Mouse (Mus musculus) inflammation-experienced regulatory T-cells, adult 6 months (primary cell): Measurements from ENCODE around the gene Eif3i. TPM values are rescaled to one million over a fixed set of nuclear protein-coding genes. Genes with fewer than 3 reads are reported as not detected.
"Not testable (repeated sequence)": the region's sequence is repeated elsewhere in the genome, so short reads cannot be mapped to it uniquely, and the experiment has no call there.

Experiments
- ATAC-seq: one replicate; pipeline ENCODE4 v1.8.0; 2017
- polyA plus RNA-seq, 3 experiments: library from polyadenylated mRNA; unstranded; fragments of 100-300 nt; shearing (Covaris generic); gene quantifications; one replicate each; pipeline ENCODE4 v1.2.1; 2017

Gene Eif3i
- polyA plus RNA-seq, 3 experiments from 2014 or later: 335 to 403 (median 335) TPM

DNA sequence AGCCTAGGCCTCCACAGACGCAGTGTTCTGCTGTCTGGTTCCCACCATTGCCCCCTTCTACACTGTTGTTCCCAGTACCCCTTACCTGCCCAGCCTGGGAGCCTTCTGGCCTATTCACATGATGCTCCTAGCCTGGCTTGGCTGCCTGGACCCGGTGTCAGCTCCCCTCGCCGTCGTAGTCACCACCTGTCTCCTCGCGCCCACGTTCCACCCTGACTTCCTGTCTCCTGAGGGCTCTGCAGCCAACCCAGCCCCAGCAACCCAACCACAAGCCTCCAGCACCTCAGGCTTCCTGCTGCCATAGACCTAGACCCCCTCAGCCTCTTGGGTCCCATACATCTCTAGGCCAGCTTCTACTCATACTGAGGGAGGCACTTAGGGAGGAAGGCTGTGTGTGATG is 27.0 kb downstream of the Eif3i start, which contains the start of gene Lck:
Gene Lck, minus strand, starts transcription at position 212 of the 400 bp plus-strand sequence.
- ATAC-seq: peak; percentile 60

DNA sequence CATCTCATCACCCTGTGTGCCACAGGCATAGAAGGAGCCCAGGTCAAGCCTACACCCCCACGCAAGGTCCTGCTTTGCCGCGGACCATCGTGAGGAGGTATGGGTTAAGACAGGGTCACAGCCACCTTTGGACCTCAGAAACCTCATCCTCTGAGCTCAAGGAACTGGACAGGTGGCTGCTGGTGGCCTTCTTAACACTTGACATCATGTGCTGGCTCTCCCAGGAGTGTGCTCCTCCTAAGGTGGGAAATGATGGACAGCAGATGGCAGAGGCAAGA is 27.4 kb downstream of the Eif3i start:
- no peak for ATAC-seq

DNA sequence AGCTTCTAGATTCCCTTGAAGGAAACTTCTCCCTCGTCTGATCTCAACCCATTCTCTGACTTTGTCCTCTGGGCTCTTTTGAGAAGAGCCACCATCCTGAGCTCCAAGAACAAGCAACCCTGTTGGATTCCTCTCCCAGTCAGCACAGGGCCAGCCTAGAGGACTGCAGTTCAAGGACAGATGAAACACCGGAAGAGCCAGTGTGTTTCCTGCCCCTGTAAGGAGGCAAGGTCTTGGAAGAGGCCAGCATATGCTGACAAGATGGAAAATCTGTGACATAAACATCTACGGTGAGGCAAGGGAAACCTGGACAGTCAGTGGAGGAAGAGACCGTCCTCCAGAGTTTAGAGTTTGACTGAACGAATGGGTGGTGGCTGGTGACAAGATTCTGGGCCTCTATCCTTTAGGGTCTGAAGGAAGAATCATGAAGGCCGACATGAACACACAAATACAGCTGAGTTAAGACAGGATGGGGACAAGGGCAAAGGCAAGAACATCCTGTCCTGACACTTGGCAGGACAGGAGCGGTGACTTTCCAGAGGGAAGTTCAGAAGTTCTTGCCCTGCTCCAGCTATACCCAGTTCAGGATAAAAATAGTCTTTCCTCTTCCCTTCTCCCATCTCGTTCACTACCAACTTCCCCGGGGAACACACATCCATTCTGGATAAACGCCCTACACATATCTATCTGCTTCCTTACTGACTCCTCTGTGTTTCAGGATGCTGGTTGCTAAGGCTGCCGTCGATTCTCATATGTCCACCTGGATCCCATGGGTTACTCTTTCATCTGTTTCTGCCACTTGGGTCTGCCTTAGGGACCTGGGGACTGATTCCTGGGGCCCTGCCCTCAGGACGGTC is 28.0 kb downstream of the Eif3i start:
- peak; percentile 8 for ATAC-seq

DNA sequence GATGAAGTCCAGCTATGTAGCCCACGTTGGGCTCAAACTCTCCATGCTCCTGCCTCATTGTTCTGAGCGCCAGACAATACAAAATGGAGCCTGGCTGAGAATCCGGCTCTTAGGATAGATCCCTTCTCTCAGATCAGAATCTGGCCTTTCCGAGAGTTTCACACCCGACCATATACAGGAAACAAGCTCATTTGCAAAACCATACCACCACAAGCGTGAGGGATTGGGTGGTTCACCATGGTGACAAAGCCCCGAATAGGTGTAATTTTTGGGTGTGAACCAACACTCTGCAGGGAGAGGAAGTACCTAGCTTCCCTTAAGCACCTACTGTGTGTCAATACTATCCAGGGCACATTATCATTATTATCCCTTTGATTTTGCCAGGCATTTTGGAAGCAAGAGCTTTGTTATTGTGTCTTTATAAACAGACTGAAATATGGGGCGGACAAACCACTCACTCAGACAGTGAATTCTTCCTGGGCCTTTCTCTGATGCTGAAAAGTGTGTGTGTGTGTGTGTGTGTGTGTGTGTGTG is 28.8 kb downstream of the Eif3i start:
- ATAC-seq: peak; percentile 1

DNA sequence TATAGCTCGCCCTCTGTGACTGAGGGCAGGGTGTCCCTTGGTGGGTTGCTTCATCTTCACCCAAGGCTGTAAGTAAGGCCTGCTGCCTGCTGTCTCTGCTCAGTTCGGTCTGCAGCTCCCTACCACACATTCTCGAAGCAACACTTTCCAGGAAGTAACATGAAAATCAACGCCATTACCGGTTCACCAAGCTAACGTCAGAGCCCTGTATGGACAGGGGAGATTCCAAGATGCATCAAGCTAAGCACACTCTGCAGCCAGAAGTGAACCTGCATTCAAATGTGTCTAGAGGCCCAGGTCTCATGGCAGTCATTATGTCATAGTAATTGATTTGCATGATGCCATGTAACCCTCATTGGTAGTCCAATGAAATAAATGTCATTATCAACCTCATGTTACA is 30.4 kb downstream of the Eif3i start:
- ATAC-seq: peak; percentile 49

DNA sequence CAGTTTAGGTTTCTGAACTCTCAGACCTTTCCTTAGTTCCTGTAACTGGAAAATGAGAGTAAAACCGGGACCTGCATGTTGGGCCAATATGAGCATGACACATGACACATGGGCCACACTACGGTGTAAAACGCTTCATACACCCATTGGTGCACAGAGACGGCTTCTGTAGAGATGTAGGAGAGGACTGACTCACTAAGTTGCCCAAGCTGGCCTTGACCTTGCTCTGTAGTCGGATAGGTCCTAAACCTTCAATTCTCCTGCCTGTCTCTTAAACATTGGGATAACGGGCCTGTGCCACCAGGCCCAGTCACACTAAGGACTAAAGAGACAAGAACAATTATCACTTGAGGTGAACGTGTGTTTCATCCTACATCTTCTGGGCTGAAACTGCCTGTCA is 32.1 kb downstream of the Eif3i start:
- ATAC-seq: no peak

DNA sequence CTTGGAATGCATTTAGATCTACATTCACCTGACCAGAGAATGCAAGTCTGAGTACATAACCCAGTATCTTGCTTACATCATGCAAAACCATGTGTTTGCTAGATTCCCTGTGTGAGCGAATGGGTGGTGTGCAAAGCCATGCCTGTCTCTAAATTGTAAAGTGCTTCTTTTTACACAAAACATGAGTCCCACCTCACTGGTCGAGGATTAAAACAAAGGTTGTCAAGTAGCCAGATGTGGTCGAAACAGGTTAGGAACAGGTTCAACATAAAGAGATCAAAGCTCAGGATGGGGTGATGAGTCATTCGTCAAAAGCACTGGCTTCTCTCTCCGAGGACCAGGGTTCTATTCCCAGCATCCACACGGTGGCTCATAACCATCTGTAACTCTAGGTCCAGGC is 35.3 kb downstream of the Eif3i start:
- peak; percentile 62 for ATAC-seq

DNA sequence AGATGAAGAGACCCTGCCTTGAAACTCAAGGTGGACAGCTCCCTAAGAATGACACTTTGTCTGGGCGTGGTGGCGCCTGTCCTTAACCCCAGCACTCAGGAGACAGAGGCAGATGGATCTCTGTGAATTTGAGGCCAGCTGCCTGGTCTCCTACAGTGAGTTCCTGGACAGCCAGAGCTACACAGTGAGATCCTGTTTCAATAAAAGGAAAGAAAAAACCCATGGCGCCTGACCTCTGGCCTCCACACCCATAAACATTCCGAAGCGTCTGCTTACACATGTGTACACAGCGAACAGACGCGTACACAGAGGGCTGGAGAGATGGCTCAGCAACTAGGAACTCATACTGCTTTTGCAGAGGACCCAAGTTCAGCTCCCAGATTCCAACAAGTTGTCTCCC is 36.7 kb downstream of the Eif3i start:
- ATAC-seq: no peak

DNA sequence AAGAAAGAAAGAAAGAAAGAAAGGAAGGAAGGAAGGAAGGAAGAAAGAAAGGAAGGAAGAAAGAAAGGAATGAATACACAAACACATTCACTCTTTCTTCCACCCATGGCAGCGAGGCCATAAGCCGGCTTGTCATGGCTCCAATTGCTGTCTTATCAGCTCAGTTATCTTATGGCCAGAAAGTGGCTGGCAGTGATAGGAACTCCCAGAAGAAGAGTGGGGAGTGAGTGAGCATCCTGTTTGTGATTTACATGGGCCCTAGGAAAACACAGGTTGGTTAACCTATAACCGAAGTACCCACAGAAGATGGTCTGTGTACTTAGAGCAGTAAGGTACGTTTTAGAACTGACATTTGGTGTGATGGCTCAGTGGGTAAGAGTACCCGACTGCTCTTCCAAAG is 39.3 kb downstream of the Eif3i start:
- ATAC-seq: no peak

DNA sequence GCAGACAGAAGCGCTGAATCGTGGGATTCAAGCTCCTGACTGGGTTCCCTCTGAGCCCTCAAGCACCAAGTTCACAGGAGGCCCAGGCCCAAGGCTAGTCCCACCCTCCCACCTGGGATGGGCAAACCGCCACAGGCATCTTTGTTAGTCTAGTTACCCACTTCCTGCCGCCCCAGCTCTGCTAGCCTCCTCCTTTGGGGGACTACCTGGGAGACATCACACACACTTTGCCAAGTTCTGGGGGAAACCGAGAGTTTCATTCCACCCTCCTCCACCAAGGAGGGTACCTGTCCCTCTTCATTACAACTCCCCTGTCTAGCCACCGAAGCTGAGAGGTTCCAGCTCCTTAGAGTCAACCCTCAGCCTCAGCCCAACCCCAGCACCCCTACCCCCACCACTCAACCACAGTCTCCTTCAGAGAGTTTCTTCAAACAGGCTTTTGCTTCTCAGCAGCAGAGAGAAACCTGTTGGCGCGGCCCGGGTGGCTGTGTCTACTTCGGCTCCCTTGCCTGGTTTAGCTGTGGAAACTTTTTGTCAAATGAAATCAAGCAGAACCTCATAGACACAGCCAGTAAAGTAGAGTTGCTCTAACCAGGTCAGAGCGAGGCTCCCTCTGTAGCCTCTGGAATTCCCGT is 42.0 kb downstream of the Eif3i start:
- peak; percentile 79 for ATAC-seq

DNA sequence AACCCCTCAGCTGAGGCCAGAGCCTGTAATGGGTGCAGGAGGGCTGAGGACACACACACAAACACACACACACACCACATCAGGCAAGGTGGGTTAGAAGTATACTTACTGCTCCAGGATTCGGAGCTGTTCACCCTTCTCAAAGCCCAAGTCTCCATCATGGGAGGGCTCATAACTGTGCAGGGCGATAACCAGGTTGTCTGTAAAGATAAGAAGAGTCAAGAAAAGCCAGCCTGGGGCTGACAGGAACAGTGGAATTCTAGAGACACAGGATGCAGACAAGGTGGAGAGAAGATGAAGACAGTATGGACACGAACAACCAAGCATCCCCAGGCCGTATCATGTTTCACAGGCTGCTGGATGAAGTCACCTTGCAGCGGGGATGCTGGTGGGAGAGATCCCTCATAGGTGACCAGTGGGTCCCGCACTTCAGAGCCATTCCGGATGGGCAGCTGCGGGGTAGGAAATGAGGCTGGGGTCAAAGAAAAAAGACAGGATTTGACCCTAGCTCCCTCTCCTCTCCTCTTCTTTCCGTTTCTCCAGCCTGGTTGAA is 43.1 kb downstream of the Eif3i start:
- no peak for ATAC-seq

DNA sequence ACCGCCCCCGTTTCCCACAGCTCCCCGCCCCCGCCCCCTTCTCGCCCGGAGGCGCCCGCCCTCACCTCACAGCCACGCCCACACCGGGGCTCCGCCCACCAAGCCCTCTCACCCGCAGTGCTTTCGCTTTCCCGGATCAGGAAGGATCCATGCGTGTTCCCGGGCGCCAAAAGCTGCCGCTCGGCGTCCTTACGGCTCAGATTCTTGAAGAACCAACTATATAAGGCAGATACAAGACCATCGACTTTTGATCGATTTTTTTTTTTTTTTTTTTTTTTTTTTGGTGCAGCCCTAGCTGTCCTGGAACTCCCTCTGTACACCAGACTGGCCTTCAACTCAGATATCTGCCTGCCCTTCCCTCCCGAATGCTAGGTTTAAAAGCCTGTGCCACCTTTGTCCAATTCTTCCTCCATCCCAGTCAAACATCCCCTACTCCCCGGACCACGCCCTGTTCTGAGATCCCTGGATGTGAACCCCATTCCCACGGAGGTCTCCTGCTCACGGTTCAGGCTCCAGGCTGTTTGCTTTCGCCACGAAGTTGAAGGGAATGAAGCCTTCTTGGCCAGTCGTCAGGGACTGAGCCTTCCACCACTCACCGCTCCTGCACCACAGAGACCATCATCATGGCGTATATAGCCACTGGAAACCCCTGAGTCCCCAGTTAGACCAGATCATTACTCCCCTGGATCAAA is 43.8 kb downstream of the Eif3i start:
- no peak for ATAC-seq

DNA sequence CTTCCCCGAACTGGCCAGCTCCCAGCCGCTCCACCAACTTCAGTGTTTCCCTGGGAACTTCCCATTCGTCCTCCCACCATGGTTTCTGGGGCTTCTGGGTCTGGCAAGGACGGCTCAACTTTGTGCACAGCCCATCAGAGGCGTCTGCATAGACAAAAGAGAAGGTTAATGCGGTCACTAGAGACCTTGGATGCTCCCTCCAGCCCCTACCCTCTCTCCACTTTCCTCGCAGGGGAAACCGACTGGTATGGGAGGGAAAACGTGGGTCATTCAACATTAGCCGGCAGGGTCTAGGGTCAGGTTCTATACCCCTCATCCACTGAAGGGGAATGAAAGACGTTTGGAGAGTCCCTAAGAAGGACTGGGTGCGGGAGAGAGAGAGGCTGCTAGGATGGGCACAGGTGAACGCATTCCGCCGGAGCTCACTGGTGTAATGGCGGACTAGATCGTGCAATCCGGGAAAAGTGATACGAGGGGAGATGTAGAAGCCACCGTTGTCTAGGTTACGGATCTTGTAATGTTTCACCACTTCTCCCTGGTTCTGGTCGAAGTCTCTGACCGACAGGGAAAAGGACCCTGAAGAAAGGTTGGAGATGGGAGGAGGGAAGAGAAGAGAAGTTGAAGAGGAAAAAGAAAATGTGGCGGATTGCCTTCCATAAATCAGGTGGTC is 44.5 kb downstream of the Eif3i start:
- ATAC-seq: no peak

DNA sequence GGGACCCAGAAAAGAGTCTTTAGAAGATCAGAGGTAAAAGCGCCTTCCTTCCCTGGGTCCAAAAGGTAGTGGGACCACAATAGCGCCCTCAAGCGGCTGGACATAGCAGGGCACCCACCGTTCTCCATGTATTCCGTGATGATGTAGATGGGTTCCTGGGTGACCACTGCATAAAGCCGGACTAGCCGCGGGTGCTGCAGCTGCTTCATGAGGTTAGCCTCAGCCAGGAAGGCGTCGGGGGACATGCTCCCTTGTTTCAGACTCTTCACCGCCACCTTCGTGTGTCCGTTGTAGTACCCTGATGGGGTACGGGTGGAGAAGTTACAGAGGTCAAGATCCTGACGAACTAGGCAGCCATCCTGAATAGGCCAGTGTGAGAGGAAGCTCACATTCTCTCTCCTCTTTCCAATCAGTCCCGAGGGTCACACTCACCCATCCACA is 45.0 kb downstream of the Eif3i start:
- ATAC-seq: no peak

DNA sequence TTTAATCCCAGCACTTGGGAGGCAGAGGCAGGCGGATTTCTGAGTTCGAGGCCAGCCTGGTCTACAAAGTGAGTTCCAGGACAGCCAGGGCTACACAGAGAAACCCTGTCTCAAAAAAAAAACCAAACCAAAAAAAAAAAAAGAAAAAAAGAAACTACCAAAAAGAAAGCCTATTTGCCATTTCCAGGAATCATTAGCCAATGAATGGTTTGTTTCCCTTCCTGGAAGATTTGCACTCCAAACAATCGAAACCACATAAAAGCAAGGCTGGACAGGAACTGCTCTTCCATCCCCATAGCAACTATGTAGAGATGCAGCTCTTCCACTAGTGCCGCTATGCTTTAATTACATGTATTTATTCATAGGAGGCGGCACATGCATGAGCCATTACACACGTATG is 45.9 kb downstream of the Eif3i start:
- ATAC-seq: not testable (repeated sequence)

DNA sequence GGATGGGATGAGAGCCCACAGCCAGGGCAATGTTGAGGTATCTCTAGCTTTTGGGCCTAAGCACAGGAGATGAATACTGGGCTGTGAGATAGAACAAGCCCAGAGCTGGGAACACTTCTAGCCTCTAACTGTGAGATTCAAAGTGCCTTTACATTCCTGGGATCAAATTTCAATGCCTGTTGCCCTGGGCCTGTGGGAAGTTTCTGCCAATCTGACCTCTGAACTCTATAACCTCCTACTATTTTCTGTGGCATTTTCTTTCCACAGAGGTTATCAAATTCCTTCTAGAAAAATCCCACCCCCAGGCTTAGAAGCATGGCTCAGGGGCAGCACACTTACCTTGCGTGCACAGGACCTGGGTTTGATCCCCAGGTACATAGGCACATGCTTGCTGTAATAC is 50.2 kb downstream of the Eif3i start:
- ATAC-seq: no peak

DNA sequence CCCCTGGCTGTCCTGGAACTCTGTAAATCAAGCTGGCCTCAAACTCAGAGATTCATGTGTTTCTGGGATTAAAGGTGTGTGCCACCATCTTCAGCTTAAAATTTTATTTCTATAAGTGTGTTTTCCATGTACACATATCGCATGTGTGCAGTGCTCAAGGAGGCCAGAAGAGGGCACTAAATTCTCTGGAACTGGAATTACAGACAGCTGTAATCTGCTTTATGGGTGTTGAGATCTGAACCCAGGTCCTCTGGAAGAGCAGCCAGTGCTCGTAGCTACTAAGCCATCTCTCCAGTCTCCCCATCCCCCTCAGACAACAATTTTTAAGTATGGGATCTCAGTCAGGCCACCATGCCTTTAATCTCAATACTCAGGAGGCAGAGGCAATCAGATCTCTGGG is 51.1 kb downstream of the Eif3i start:
- ATAC-seq: no peak

DNA sequence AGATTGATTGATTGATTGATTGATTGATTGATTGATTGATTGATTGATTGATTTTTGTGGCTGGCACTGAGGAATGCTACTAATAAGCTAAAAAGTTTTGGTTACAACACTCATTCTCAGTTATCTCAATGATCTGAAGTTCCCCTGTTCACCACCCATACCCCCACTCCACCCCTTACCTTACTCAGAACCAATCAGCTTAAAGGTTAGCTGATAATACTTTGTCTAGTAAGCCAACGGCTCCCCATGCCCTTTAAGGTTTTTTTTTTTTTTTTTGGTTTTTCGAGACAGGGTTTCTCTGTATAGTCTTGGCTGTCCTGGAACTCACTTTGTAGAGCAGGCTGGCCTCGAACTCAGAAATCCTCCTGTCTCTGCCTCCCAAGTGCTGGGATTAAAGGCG is 52.8 kb downstream of the Eif3i start:
- ATAC-seq: peak; percentile 53

DNA sequence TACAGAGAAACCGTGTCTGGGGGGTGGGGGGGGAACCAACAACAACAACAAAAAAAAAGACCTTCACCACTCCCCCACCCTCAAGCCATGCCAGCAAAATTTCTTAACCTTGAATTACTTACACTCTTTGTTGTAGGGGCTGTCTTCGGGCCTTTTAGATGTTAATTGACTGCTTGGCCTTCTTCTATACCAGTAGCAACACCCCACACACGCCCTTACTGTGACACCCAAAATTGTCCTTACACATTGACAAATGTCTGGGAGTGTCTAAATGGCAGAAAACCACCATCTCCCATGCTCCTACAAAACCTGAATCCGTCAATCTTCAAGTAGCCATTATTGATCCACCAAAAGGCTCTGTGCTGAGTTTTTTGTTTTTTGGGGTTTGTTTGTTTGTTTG is 56.3 kb downstream of the Eif3i start:
- no peak for ATAC-seq

DNA sequence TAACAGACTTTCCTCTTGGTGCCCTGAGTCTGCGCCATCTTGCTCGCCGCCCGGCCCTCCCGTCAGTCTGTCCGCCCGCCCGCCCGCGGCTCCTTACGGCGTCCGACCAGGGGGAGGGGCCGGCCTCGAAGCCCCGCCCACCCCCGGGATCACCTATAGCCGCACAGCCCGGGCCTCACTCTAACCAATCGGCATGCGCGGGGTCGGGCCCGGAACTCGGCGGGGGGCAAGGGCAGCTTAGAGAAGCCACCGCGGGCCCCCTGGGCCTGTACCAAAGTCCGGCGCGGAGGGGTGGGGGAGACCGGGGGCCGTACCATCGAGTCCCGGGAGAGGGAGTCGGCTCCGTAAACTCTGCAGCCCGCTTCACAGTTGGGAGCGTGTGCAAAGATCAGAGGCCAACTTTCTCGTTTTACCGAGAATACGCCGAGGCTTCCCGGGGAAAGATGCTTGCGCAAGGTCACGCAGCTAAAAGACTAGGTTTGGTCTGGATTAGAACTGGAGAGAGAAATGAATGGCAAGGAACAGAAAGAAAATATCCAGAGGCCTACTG is 57.8 kb downstream of the Eif3i start, which contains the start of gene Hdac1:
Gene Hdac1, minus strand, starts transcription at position 122 of the 550 bp plus-strand sequence.
- ATAC-seq: peak; percentile 91
